Mouse (Mus musculus): Measurements from ENCODE around the gene Pla2g2f.

The Pla2g2f gene

DNA sequence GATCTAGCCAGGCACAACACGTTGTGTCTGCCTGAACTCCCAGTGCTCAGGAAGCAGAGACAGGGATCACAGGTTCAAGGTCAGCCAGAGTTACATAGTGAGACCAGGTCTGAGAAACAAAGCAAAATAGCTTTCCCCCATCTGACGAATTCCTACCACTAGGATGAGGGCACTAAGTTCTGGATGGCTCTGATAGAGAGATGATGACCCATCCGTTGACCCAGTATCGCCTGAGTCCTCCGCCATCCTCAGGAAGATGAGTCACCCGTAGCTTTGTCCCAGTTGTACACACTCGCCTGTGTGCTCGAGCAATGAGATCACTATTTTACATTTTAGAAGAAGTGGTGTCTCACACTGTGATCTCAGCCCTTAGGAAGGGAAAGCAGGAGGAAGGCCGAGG lies 4.8 kb upstream of the Pla2g2f start:
- no peak for DNase-seq (ENCODE audit: low spot score in 2 of 2)

DNA sequence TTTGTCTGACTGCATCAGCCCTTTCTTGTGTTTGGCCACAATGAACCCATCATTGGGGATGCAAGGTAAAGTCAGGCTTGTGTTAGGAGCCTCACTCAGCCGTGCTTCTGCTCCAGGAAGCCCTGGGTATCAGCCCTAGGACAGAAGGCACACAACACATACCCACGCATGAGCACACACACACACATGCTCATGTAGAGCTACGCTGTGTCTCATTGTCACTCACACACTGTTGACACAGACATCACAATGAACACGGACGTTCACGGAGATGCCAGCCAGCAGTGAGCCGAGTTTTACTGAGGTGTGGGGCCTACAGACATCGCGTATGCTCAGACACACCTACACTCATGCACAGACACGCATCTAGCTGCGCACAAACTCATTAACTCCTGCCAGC lies 1.4 kb downstream of the Pla2g2f start:
- no peak for DNase-seq (ENCODE audit: low spot score in 2 of 2)

DNA sequence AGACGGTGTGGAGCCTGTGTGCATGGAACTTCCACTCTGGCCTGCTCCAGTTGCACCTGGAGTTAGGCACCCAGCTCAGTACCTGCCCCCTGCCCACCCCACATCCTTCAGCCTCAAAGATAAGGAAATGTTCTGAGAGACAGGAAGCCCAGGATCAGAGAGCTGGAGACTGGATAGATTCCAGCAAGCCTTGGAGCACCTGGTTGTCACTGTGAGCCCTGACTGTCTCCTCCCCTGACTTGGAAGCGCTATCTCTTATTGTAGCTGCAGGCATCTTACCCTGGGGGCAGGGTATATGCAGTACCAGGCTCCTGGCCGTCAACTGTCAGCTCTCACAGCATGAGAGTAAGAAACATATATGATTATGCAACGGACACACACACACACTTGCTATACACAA lies 2.0 kb downstream of the Pla2g2f start:
- DNase-seq (ENCODE audit: low spot score in 2 of 2) = no peak

DNA sequence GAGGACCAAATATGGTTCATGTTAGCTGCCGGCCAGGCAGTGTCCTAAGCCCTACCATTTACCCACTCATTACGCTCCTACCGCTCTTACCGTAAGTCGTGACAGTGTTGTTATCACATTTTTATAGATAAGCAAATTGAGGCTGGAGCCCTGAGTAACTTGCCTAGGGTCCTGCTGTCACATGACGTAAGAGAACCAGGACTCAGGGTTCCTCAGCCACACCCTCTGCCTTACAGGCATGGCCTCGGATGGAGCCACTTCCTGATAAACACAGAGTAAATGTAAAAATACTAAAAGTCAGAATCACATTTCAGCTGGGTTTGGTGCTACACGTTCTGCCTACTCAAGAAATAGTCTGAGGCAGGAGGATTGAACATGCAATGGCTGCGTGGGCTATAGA lies 3.0 kb downstream of the Pla2g2f start:
- no peak for DNase-seq (ENCODE audit: low spot score in 2 of 2)

DNA sequence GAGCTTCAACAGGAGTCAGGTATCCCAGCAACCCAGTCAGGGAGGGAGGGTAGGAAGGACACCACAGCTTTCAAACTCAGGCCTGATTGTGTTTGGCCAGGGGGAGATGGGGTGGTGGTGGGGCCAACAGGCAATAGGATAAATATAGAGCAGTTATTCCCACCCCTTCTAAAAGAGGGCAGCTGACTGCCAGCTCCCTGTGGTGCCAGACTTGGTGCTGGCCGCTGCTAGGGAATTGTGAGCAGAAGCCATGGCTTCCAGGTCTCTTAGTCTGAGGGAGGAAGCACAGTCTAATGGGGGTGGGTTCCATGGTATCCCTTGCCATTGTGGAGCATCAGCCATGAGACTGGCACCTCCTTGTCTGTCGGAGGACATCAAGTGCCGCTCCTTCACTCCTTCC lies 3.8 kb downstream of the Pla2g2f start:
- no peak for DNase-seq (ENCODE audit: low spot score in 2 of 2)

DNA sequence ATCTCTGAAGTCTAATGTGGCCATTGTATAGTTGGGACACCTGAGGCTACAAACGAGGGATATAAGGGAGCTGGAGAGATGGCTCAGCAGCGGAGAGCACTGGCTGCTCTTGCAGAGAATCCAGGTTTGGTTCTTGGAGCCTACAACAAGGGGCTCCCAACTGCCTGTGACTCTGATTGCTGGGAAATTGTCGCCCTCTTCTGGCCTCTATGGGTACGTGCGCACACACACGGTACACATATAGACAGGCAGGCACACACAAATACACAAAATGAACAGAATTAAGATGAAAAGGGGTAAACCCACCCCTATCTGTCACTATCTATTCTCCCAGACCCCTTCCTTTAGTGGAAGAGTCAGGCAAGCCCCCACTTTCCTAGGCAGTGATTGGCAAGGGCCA lies 4.8 kb downstream of the Pla2g2f start:
- DNase-seq (ENCODE audit: low spot score in 2 of 2) = no peak

DNA sequence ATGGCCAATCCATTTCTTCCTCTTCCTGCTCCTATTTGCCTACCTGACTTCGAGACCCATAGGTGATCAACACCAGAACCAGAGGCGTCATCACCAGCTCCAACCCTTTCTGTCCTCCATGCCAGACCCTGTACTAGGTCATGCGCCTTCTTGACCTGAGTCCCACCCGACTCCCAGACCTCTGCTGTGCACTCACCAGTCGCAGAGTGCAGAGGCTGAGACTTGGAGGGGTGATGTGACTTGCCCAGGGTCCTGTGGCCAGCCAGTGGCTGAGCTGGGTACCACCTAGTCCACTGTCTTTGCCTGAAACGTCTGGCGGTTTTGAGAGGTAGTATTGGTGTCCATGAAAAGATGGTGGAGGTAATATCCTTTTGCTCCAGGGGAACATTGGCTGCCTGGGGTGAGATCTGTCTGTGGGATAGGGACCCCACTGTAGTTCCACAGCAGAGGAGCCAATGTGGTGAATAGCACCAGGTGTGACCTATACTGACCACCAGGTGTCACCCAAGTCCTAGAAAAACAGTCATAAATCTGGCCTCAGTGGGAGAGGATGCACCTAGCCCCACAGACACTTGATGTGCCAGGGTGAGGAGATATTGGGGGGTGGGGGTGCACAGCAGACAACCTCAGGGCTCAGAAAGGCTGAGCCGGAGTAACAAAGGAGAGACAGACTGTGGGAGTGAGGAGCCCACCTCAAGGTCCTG lies 8.9 kb downstream of the Pla2g2f start:
- peak in 1 of 2 experiments; percentile 60 for DNase-seq (ENCODE audit: low spot score in 2 of 2)

DNA sequence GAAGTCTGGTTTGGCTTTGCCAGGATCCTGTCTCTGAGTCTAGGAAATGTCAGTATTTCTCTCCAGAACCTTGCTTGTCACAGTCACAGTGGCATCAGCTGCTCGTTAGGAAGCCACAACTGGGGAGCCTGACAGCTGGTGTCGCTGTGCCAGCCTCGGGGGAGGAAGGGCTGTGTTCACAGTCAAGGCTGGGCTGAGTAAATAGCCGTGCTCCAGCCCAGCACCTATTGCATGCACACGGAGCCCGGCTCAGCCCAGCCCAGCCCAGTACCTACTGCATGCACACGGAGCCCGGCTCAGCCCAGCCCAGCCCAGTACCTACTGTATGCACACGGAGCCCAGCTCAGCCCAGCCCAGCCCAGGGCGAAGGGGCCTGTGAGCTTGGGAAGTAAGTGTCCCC lies 9.6 kb downstream of the Pla2g2f start:
- no peak for DNase-seq (ENCODE audit: low spot score in 2 of 2)

DNA sequence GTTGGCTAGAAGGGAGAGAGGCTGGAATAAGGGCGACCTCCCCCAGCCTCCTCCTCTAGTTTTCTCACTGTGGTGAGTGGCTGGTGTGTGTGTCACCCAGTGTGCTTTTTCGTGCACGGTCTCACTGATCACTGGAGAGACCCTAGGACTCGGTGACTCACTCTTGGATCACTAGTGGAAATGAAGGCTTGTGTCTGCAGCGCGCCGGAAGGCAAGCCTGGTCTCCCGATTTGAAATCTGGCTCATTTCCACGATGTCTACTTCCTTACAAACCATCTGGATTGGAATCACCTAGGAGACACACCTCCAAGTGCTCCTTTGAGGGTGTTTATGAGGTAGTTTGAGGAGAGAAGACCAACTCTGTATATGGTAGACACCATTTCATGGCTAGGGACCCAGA lies 10.6 kb downstream of the Pla2g2f start:
- no peak for DNase-seq (ENCODE audit: low spot score in 2 of 2)

DNA sequence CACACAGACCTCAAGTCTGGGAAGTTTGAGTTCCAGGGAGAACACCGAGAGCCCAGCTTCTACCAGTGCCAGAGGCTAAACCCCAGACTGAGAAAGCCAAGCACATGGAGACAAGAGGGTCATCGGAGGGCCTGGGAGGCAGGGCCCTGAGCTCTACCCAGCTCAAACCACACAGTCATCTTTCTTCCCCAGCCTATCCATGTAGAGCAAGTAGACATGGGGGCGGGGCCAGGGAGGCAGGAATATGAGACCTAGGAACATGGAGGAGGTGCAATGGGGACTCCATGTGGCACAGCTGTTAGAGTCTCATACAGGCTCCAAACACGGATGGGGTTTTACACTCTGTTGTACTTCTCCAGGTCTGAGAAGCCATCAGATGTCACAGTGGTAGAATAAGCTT lies 11.5 kb downstream of the Pla2g2f start:
- DNase-seq (ENCODE audit: low spot score in 2 of 2) = no peak

DNA sequence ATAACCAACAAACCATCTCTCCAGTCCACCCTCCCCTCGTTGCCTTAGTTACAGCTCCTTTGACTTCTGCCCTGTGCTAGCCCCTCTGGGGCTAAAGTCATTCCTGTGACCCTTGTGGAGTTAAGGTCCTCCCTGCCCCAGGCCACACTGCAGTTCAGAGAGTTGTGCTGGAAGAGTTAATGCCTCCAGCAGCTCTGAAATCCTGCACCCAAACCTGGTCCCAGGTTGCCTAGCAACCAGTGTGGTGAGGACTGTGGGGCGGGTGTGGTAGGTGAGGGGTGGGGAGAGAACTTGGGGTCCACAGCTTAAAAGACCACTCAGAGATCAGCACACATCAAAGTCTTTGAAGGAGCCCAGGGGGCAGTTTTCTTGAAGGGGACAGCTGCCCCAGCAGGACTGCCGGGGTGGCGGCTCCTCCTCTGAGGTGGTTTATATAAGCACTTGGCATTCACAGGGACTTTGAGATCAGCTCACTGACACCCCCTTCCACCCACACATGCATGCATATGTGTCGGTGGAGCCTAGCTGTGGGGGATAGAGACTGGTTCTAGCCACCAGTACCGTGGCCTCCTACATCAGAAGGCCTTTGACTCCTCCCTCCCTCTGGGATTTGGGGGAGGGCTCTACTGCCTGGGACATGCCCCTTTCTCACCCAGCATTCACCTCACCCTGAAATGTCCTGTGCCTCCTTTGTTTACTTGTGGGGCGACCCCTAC lies 18.1 kb downstream of the Pla2g2f start:
- DNase-seq (ENCODE audit: low spot score in 2 of 2) = no peak

DNA sequence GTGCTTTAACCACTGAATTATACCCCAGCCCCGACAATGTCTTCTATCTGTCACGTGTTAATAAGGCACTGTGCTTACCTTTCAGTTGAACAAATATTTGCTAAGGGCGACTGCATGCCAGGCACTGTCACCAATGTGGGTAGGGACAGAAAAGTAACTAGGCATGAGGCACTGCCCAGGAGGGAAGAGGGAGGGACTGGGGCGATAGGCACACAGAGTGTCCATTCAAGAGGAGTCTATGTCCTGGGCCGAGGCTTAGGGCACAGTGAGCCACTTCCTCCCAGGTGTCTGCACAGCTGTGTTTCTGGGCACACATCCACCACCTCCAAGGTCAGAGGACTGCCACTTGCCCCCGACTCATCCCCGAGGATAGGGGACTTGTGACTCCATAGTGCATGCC lies 20.4 kb downstream of the Pla2g2f start, which contains the start of gene Ubxn10:
Ubxn10 (minus strand) TSS at position 137 of the 400 bp plus-strand sequence.
- no peak for DNase-seq (ENCODE audit: low spot score in 2 of 2)

DNA sequence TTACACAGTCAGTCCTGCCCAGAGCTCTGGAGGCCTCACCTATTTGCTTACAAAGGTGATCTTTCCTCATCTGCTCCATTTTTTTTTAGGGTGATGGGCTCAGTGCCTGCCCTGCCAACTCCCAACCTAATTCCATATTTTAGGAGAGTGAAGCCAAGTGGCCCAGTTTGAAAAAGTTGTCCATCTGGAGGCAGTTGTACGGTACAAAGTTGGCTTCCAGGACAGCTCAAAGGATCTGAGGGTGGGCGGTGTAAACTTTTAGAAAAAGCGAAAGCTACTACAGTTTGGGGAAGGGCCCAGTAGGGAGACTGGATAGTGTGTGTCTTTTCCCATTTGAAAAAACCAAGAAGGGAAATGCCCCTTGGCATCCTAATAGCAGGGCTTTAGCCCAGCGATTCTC lies 22.6 kb downstream of the Pla2g2f start:
- DNase-seq (ENCODE audit: low spot score in 2 of 2) = no peak

DNA sequence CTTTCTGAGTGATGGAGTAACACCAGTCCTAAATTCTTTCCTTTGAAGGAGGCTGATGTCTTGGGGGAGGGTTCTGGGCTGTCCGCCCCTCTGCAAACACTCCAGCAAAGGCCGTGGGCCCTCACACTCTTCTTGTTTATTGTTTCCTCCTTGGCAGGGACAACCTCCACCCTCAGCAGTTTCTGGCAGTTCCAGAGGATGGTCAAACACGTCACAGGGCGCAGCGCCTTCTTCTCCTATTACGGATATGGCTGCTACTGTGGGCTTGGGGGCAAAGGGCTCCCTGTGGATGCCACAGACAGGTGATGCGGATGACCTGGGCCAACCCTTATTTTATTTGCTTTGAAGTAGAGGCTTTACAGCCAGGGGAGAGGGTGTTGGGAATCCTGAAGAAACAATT lies 23.3 kb downstream of the Pla2g2f start:
- DNase-seq (ENCODE audit: low spot score in 2 of 2) = no peak

DNA sequence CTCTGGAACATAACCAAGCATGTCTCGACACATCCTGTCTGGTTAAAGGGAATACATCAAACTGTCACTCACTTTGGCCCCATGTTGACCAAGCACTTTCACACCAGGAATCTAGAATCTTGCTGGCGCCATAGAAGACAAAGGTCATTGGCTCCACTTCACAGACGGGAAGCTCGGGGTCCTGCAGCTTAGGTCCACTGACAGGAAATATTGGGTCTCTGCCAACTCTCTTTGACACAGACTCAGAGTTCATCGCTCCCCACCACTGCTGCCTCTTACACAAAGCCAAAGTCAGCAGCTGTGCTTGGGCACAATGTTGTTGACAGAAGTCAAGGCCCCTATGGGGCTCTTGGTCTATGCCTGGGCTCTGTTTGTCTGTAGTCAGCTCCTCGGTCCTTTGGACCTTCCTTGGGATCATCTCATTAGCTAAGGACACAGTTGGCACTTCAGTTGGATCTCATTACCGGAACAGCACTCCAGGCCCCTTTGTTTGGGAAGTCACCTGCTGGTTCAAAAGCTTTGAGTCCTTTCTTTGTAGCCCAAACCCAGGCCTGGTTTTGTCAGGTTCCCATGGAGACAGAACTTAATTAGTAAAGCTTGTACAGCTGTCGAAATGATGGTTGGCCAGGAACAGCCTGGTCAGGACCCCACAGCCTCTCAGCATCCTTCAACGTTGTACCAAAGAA lies 28.3 kb downstream of the Pla2g2f start:
- no peak for DNase-seq (ENCODE audit: low spot score in 2 of 2)

DNA sequence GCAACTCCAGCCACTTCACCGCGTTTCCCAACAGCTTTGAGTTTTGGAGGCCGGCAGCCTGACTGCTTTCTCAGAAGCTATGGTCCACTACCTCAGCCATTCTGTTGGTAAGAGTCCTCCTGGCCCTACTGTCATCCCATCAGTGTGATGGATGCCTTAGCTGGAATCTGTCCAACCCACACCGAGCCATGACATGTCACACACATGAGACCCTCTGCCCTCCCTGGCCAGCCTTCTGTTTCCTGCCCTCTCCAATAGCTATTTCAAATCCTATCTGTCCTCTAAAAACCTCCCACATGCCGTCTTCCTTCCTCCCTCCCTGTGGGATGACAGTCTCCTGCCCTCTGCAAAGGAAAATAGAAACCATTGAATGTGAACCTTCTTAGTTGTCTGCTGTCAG lies 31.7 kb downstream of the Pla2g2f start:
- DNase-seq (ENCODE audit: low spot score in 2 of 2) = no peak

DNA sequence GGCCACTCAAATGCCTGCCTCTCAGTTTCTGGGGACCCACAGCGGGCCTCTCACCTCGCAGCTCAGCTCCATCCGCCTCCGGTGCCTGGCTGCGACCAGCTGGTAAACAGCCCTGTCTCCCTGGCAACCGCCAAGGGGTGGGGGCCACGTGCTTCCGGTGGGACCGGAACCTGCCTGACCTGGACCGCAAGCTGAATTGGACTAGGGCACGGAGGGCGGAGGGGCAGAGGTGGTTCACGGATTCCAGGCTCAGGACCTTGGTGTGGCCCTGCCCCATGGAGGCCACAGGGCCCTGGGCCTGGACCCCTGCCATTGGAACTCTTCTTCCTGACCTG lies 32.3 kb downstream of the Pla2g2f start:
- DNase-seq (ENCODE audit: low spot score in 2 of 2) = no peak

DNA sequence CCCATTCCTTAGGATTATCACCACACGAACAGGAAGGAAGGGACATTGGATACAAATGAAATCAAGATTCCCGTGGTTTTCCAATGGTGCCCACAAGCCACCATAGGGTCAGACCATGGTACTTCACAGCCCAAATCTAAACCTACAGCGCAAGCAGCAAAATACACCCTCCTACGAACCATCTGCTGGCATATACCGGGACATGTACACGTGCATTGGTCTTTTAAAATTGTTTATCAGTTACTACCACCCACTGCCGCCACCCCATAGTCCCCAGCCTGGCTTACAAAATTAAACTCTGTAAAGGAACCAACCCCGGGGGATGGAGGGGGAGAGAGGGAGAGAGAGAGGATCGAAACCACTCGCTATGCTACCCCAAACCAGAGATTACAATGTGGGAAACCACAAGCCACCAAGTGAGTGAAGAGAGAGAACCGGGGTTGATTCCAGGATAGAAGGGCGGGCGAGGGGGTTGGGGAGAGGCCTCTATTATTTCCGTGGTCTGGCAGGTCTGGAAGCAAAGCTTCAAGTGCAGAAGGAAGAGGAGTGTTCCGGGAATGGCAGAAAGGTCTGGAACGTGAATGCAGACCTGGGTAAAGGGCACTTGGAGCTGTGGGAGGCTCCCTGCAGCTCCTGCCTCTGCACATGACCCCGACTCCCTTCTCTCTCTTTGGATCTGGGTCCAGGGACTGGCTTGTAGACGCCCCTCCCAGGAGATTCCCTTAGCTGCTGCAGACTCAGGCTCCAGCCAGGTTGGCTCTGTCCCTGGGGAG lies 32.9 kb downstream of the Pla2g2f start, which contains the start of gene Pla2g2c:
Pla2g2c (plus strand) TSS at position 439 of the 773 bp plus-strand sequence.
- DNase-seq (ENCODE audit: low spot score in 2 of 2) = no peak

DNA sequence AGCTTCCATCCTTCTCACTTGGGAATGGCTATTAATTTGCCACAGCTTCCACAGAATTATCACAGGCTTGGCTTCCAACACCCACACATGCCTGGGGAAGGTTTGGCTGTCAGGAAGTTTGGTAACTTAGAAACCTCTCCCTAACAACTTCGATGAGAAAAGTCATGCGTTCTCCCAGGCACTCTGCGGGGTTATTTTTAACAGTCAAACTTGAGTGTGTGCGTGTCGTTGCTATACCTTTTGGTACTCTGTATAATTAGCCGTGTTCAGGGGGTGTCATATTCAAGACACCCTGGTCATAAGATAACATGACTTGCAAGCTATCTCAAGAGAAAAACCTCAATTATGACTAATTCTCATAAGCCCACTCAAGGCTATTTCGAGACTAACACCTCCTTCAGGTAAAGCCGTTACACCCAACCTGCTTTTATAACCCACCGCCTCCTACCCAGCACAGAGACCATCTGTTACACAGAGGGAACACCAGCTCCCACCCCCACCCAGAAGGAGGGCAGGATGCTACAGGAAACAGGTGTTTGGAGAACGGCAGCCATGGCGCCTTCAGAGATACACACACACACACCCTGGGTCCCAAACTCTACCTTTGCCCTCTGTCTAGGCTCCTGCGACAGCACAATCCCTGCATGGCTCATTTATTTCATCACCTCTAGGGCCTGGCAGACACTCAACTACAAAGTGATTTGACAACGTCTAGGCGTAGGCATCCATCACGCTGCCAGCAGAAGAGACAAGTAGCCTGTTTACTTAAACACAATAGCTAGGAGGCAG lies 33.7 kb downstream of the Pla2g2f start:
- DNase-seq (ENCODE audit: low spot score in 2 of 2) = peak in 1 of 2 experiments; percentile 62

DNA sequence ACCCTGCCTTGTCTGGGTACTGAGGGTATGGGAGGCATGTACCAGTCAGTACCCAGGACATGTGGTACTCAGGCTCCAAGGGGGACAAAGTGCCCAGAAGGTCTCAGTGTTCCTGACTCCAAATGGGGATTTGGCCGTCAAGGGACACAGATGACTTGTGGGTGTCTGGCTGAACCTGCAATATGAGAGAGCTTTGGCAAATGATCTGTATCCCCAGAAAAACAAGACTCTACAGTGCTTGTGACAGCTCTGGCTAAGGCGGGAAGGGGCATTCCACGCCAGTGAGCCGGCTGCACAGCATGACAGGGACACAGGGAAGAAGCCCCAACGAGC lies 38.2 kb downstream of the Pla2g2f start:
- no peak for DNase-seq (ENCODE audit: low spot score in 2 of 2)

DNA sequence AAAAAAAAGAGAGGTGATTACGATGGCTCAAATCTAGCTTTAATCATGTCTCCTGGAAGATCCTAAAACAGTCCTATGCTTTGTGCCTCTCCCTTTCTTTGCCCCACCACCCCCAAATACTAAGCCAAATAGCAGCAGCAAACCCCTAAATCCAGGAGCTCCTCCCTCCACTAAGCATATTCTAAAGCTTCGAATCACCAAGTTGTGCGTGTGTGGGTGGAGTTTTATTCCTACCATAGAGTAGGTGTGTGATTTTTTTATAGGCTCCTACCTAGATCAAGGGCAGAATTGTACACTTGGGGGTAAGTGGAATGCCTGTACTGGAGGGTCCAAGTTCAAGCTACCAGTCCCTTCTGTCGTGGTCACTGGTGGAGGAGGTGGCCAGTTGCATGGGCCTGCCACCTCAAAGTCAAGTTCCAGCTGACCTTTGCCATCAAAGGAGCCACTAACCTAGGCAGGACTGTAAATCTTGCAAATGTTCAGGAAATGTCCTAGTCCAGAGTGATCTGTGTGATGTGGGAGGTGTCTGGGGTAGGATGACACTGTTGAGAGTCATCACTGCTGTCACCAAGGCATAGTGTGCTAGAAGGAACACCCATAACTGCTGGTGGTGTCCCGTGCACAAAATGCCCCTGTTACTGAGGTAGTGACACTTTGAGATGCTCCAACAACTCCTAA lies 38.7 kb downstream of the Pla2g2f start:
- no peak for DNase-seq (ENCODE audit: low spot score in 2 of 2)
